Mouse (Mus musculus): ENCODE data around the gene Srpk2. TPM values are rescaled to one million over a fixed set of nuclear protein-coding genes. Genes with fewer than 3 reads are reported as not detected.

The Srpk2 gene
- total and polyA plus RNA-seq, 3 experiments, result 11.2 to 41.7 (median 16.9) TPM

DNA sequence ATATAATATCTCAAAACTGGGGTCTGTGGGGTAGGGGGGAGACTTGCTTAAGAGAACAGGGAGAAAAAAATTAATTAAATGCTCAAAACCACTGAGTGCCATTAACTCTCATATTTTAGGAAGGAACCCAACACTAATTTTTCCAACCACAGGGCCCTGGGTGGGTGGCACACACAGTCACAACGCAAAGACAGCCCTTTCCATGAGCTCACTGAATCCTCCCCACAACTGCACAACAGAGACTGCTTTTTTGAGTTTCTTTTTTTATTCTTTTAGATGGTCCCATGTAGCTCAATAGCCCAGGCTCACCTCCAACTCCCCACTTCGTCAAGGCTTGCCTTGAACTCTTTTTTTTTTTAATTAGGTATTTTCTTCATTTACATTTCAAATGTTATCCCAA, 58.2 kb downstream of the Srpk2 start:
- no peak overlapping the region for H3K4me3 ChIP-seq (ENCODE audit: control insufficient read depth in 1 of 2, insufficient read depth in 1 of 2, low read depth in 2 of 2, low read length in 2 of 2)
- no peaks in the 10 kb centered on the region for H3K79me2 ChIP-seq (ENCODE audit: control insufficient read depth, insufficient read depth, low read length, poor library complexity)

DNA sequence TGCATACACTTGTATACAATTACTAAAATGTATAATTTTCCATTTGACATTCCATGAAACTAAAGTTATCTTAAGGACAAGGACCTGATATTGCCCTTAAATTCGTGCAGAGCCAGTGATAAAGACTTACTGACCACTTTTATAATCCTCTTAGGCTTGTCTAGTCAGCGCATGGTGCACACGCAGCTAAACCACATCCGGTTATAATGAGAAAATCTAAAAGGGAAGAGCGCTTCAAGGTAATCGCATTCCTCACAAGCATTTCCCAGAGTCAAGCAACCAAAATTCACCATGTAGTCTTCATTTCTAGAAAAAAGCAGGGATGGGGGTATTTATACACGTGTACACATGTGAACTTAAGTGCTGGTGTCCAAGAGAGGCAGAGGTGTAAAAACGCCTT, 63.8 kb downstream of the Srpk2 start:
- Histone ChIP-seq H3K9me3 (replicated peaks; ENCODE audit: insufficient read depth, low read length) (no peaks in the 10 kb centered on the region), H3K27ac (ENCODE audit: control insufficient read depth, low read depth, low read length) (no peak overlapping the region), H3K4me3 (ENCODE audit: control insufficient read depth in 1 of 2, insufficient read depth in 1 of 2, low read depth in 2 of 2, low read length in 2 of 2) (no peak overlapping the region), H3K27me3 (ENCODE audit: control insufficient read depth in 1 of 2, insufficient read depth in 2 of 2, low read length in 2 of 2) (no peaks in the 10 kb centered on the region), H3K4me1 (ENCODE audit: control insufficient read depth in 1 of 2, insufficient read depth in 2 of 2, low read length in 2 of 2) (peaks cover 3 to 4% of the 10 kb centered on the region in 2 experiments), H3K36me3 (ENCODE audit: control insufficient read depth in 1 of 2, insufficient read depth in 2 of 2, low read length in 2 of 2) (peaks cover 0 to 4% of the 10 kb centered on the region in 2 experiments; a peak in 2 of 4 replicates), H3K79me2 (ENCODE audit: control insufficient read depth, insufficient read depth, low read length, poor library complexity) (no peaks in the 10 kb centered on the region), H3K9ac (ENCODE audit: control insufficient read depth, low read depth, low read length, poor library complexity, severe bottlenecking) (no peak overlapping the region)
- TF ChIP-seq RAD21 (IDR thresholded peaks at IDR 0.05; ENCODE audit: low read depth, low read length) (no peak), ZKSCAN1 (IDR thresholded peaks at IDR 0.05; ENCODE audit: low read depth, low read length) (no peak), CTCF (IDR thresholded peaks at IDR 0.05 in 2 of 3, conservative IDR thresholded peaks at IDR 0.05 in 1 of 3; ENCODE audit: control insufficient read depth in 1 of 3, insufficient read depth in 1 of 3, low read depth in 2 of 3, low read length in 3 of 3, poor library complexity in 1 of 3, severe bottlenecking in 1 of 3) (no peak), RCOR1 (IDR thresholded peaks at IDR 0.05; ENCODE audit: low read depth, low read length) (no peak), MXI1 (IDR thresholded peaks at IDR 0.05; ENCODE audit: low read depth, low read length) (no peak), TAL1 (IDR thresholded peaks at IDR 0.05; ENCODE audit: low read length) (no peak), E2F4 (IDR thresholded peaks at IDR 0.05; ENCODE audit: borderline replicate concordance, low read depth, low read length) (no peak), CHD1 (IDR thresholded peaks at IDR 0.05; ENCODE audit: low read depth, low read length) (no peak), NELFE (IDR thresholded peaks at IDR 0.05; ENCODE audit: low read depth, low read length) (no peak), TCF12 (IDR thresholded peaks at IDR 0.05; ENCODE audit: low read depth, low read length) (no peak), SMC3 (IDR thresholded peaks at IDR 0.05; ENCODE audit: low read depth, low read length) (no peak), USF2 (IDR thresholded peaks at IDR 0.05; ENCODE audit: borderline replicate concordance in 1 of 2, insufficient read depth in 1 of 2, low read depth in 1 of 2, low read length in 2 of 2) (no peak), ETS1 (IDR thresholded peaks at IDR 0.05; ENCODE audit: low read depth, low read length) (no peak), BHLHE40 (IDR thresholded peaks at IDR 0.05; ENCODE audit: borderline replicate concordance, low read depth, low read length) (no peak), ELF1 (IDR thresholded peaks at IDR 0.05; ENCODE audit: low read depth, low read length) (no peak)
- DNase-seq (ENCODE audit: low read depth, low spot score), result no peak

More for the DNA sequence above, 58.2 kb downstream of the Srpk2 start:
- Histone ChIP-seq H3K4me1 (ENCODE audit: control insufficient read depth in 1 of 2, insufficient read depth in 2 of 2, low read length in 2 of 2) (no peaks in the 10 kb centered on the region; a peak in 1 of 4 replicates), H3K27me3 (ENCODE audit: control insufficient read depth in 1 of 2, insufficient read depth in 2 of 2, low read length in 2 of 2) (no peaks in the 10 kb centered on the region), H3K36me3 (ENCODE audit: control insufficient read depth in 1 of 2, insufficient read depth in 2 of 2, low read length in 2 of 2) (no peaks in the 10 kb centered on the region), H3K27ac (ENCODE audit: control insufficient read depth, low read depth, low read length) (no peak overlapping the region), H3K9ac (ENCODE audit: control insufficient read depth, low read depth, low read length, poor library complexity, severe bottlenecking) (no peak overlapping the region), H3K9me3 (replicated peaks; ENCODE audit: insufficient read depth, low read length) (no peaks in the 10 kb centered on the region)
- DNase-seq (ENCODE audit: low read depth, low spot score), result no peak
- no peak for TF ChIP-seq JUND (IDR thresholded peaks at IDR 0.05; ENCODE audit: low read depth, low read length)
- no peak for TF ChIP-seq HCFC1 (IDR thresholded peaks at IDR 0.05; ENCODE audit: low read depth, low read length)
- no peak for TF ChIP-seq MYB (IDR thresholded peaks at IDR 0.05; ENCODE audit: low read depth, low read length)
- TF ChIP-seq KAT2A (conservative IDR thresholded peaks at IDR 0.05; ENCODE audit: low read depth, low read length), result no peak
- TF ChIP-seq MAZ (IDR thresholded peaks at IDR 0.05; ENCODE audit: low read depth, low read length), result no peak
- no peak for TF ChIP-seq USF1 (IDR thresholded peaks at IDR 0.05; ENCODE audit: low read depth, low read length)
- TF ChIP-seq MAFK (IDR thresholded peaks at IDR 0.05; ENCODE audit: borderline replicate concordance, low read depth, low read length), result no peak
- TF ChIP-seq ELF1 (IDR thresholded peaks at IDR 0.05; ENCODE audit: low read depth, low read length), result no peak
